Mouse (Mus musculus) MEL (cell line): ENCODE results near the gene Ndc1. TPM values are rescaled to one million over a fixed set of nuclear protein-coding genes. Genes with fewer than 3 reads are reported as not detected.
"Not testable (repeated sequence)": the region's sequence is repeated elsewhere in the genome, so short reads cannot be mapped to it uniquely, and the experiment has no call there.

Source experiments
- DNase-seq: peaks from one replicate; pipeline ENCODE4 v3.0.0; 2011; ENCODE audit warnings: low read depth, low spot score
- H3K27ac ChIP-seq: 2 replicates; pipeline ENCODE4 v1.5.1; 2012; ENCODE audit warnings: low read depth, mild to moderate bottlenecking, control low read depth, low read length, moderate library complexity; ENCODE audit not compliant: control insufficient read depth
- H3K27me3 ChIP-seq, 2 experiments: fragments of 150-350 bp in 1 of 2; sonication (generic) in 1 of 2; 2 replicates each; pipeline ENCODE4 v1.6.1; 2012; ENCODE audit warnings: low read length in 2 of 2, mild to moderate bottlenecking in 2 of 2, improper control_type of control experiment in 1 of 2, moderate library complexity in 1 of 2; ENCODE audit not compliant: insufficient read depth in 2 of 2, control insufficient read depth in 1 of 2
- H3K36me3 ChIP-seq, 2 experiments: 2 replicates each; pipeline ENCODE4 v1.6.1; 2012 to 2014; ENCODE audit warnings: low read length in 2 of 2, improper control_type of control experiment in 1 of 2, inconsistent platforms in 1 of 2, mild to moderate bottlenecking in 1 of 2; ENCODE audit not compliant: insufficient read depth in 2 of 2, control insufficient read depth in 1 of 2
- H3K4me1 ChIP-seq, 2 experiments: fragments of 150-350 bp in 1 of 2; sonication (generic) in 1 of 2; 2 replicates each; pipeline ENCODE4 v1.6.1; 2012; ENCODE audit warnings: low read length in 2 of 2, improper control_type of control experiment in 1 of 2, mild to moderate bottlenecking in 1 of 2; ENCODE audit not compliant: insufficient read depth in 2 of 2, control insufficient read depth in 1 of 2
- H3K4me3 ChIP-seq, 2 experiments: fragments of 150-350 bp in 1 of 2; sonication (generic) in 1 of 2; 2 replicates each; pipeline ENCODE4 v1.5.1; 2012; ENCODE audit warnings: low read depth in 2 of 2, low read length in 2 of 2, mild to moderate bottlenecking in 2 of 2, moderate library complexity in 2 of 2, control low read depth in 1 of 2, improper control_type of control experiment in 1 of 2; ENCODE audit not compliant: control insufficient read depth in 1 of 2, insufficient read depth in 1 of 2
- H3K79me2 ChIP-seq: 2 replicates; pipeline ENCODE4 v1.6.1; 2012; ENCODE audit warnings: mild to moderate bottlenecking, low read length, moderate library complexity; ENCODE audit not compliant: control insufficient read depth, poor library complexity, insufficient read depth
- H3K9ac ChIP-seq: 2 replicates; pipeline ENCODE4 v1.6.1; 2012; ENCODE audit warnings: low read depth, mild to moderate bottlenecking, control low read depth, low read length, moderate library complexity; ENCODE audit not compliant: control insufficient read depth, poor library complexity, severe bottlenecking
- H3K9me3 ChIP-seq: fragments of 150-350 bp; sonication (generic); replicated peaks from 2 replicates; pipeline ENCODE4 v1.6.1; 2012; ENCODE audit warnings: mild to moderate bottlenecking, low read length, improper control_type of control experiment, moderate library complexity; ENCODE audit not compliant: insufficient read depth
- CHD1 ChIP-seq: IDR thresholded peaks from 2 replicates; pipeline ENCODE4 v1.6.1; 2012; ENCODE audit warnings: low read depth, mild to moderate bottlenecking, inconsistent platforms, low read length, improper control_type of control experiment
- ETS1 ChIP-seq: IDR thresholded peaks from 2 replicates; pipeline ENCODE4 v1.6.1; 2012; ENCODE audit warnings: low read depth, mild to moderate bottlenecking, inconsistent platforms, low read length, improper control_type of control experiment, moderate library complexity
- GABPA ChIP-seq: IDR thresholded peaks from 2 replicates; pipeline ENCODE4 v1.6.1; 2012; ENCODE audit warnings: low read depth, mild to moderate bottlenecking, inconsistent platforms, low read length, improper control_type of control experiment, moderate library complexity
- KAT2A ChIP-seq: conservative IDR thresholded peaks from 2 replicates; pipeline ENCODE4 v1.6.1; 2012; ENCODE audit warnings: low read depth, low read length, improper control_type of control experiment, inconsistent platforms
- MAFK ChIP-seq: IDR thresholded peaks from 2 replicates; pipeline ENCODE4 v1.6.1; 2011; ENCODE audit warnings: low read depth, mild to moderate bottlenecking, low read length, improper control_type of control experiment, borderline replicate concordance
- NELFE ChIP-seq: IDR thresholded peaks from 2 replicates; pipeline ENCODE4 v1.6.1; 2011; ENCODE audit warnings: low read depth, low read length, improper control_type of control experiment
- POLR2AphosphoS2 ChIP-seq: IDR thresholded peaks from 2 replicates; pipeline ENCODE4 v1.6.1; 2011; ENCODE audit warnings: low read length, improper control_type of control experiment
- RCOR1 ChIP-seq: IDR thresholded peaks from 2 replicates; pipeline ENCODE4 v1.6.1; 2012; ENCODE audit warnings: low read depth, mild to moderate bottlenecking, inconsistent platforms, low read length, improper control_type of control experiment
- SMC3 ChIP-seq: IDR thresholded peaks from 2 replicates; pipeline ENCODE4 v1.6.1; 2011; ENCODE audit warnings: low read depth, low read length, improper control_type of control experiment
- TAL1 ChIP-seq: IDR thresholded peaks from 2 replicates; pipeline ENCODE4 v1.6.1; 2012; ENCODE audit warnings: mild to moderate bottlenecking, inconsistent platforms, low read length, moderate library complexity, mixed read lengths
- UBTF ChIP-seq: IDR thresholded peaks from 2 replicates; pipeline ENCODE4 v1.6.1; 2012; ENCODE audit warnings: low read depth, mild to moderate bottlenecking, inconsistent platforms, low read length, improper control_type of control experiment, moderate library complexity, borderline replicate concordance; ENCODE audit not compliant: insufficient read depth
- USF1 ChIP-seq: IDR thresholded peaks from 2 replicates; pipeline ENCODE4 v1.6.1; 2014; ENCODE audit warnings: low read depth, mild to moderate bottlenecking, inconsistent platforms, low read length, improper control_type of control experiment, moderate library complexity
- USF2 ChIP-seq, 2 experiments: IDR thresholded peaks; 2 replicates each; pipeline ENCODE4 v1.6.1; 2011 to 2012; ENCODE audit warnings: improper control_type of control experiment in 2 of 2, low read length in 2 of 2, borderline replicate concordance in 1 of 2, inconsistent platforms in 1 of 2, low read depth in 1 of 2, mild to moderate bottlenecking in 1 of 2; ENCODE audit not compliant: insufficient read depth in 1 of 2
- ZKSCAN1 ChIP-seq: IDR thresholded peaks from 2 replicates; pipeline ENCODE4 v1.6.1; 2012; ENCODE audit warnings: low read depth, mild to moderate bottlenecking, inconsistent platforms, low read length, improper control_type of control experiment, moderate library complexity
- ZMIZ1 ChIP-seq: IDR thresholded peaks from 2 replicates; pipeline ENCODE4 v1.6.1; 2012; ENCODE audit warnings: low read depth, mild to moderate bottlenecking, inconsistent platforms, low read length, improper control_type of control experiment, moderate library complexity
- polyA plus RNA-seq, 2 experiments: library from polyadenylated mRNA; stranded (reverse) in 1 of 2; unstranded in 1 of 2; fragments of >175 nt in 1 of 2; fragments of >200 nt in 1 of 2; gene quantifications; 2 replicates each; pipeline versions ENCODE4 v1.2.1 to v1.2.4; 2012; ENCODE audit warnings: low replicate concordance in 2 of 2, low read depth in 1 of 2; ENCODE audit not compliant: insufficient read length in 2 of 2, insufficient read depth in 1 of 2, missing spikeins in 1 of 2
- total RNA-seq: library from RNA; depleted of rRNA; stranded (reverse); fragments of 300-350 nt; gene quantifications from 2 replicates; pipeline ENCODE4 v1.2.3, GENCODE M21; 2012

Gene Ndc1
- total and polyA plus RNA-seq, 3 experiments, result 54.0 to 274 (median 57.2) TPM

GRCm38 (mm10) chr4:107353612-107354011 lies 14.0 kb upstream of the Ndc1 start:
- H3K79me2 ChIP-seq, result no peaks in the 10 kb centered on the region
- no peak for TF ChIP-seq ZMIZ1
- TF ChIP-seq USF1, result no peak
- TF ChIP-seq NELFE, result no peak
- no peak for TF ChIP-seq GABPA
- no peaks in the 10 kb centered on the region for H3K27me3 ChIP-seq
- no peak for DNase-seq
- no peaks in the 10 kb centered on the region for H3K9me3 ChIP-seq
- H3K9ac ChIP-seq, result no peak overlapping the region
- no peak overlapping the region for H3K27ac ChIP-seq
- peaks cover 3 to 6% of the 10 kb centered on the region in 2 experiments; a peak in 2 of 4 replicates for H3K4me1 ChIP-seq
- no peak overlapping the region for H3K4me3 ChIP-seq
- H3K36me3 ChIP-seq, result no peaks in the 10 kb centered on the region

DNA sequence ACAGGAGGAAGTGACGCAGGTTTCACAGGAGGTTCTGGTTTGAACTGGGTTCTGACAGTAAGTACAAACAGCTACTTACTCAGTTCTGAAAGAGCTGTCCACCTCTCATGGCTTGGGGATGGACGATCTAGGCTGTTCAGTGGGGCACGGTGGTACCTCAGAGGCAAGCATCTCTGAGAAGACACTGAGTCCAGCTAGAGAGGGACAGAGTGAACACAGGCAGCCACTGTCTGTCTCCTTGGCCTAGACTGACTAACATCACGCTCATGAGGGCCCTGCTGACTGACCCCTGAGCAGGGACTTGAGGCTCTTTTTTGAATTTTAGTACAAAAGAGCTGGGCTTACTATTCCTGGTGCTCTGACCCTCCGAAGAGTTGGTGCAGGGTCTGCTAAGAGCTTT lies 13.5 kb upstream of the Ndc1 start:
- H3K36me3 ChIP-seq, result no peaks in the 10 kb centered on the region
- DNase-seq, result no peak
- H3K27ac ChIP-seq, result no peak overlapping the region
- no peaks in the 10 kb centered on the region for H3K27me3 ChIP-seq
- H3K79me2 ChIP-seq, result no peaks in the 10 kb centered on the region
- H3K9ac ChIP-seq, result no peak overlapping the region
- no peak for TF ChIP-seq POLR2AphosphoS2
- TF ChIP-seq TAL1, result no peak
- no peak for TF ChIP-seq USF2 (IDR thresholded peaks at IDR 0.05; ENCODE audit: borderline replicate concordance in 1 of 2, insufficient read depth in 1 of 2, low read depth in 1 of 2, low read length in 2 of 2)
- TF ChIP-seq CHD1, result no peak
- no peak for TF ChIP-seq ZMIZ1
- no peak for TF ChIP-seq ZKSCAN1
- TF ChIP-seq SMC3, result no peak
- no peak for TF ChIP-seq ETS1
- TF ChIP-seq RCOR1, result no peak
- no peak for TF ChIP-seq UBTF
- H3K4me3 ChIP-seq, result no peak overlapping the region
- peaks cover 3 to 6% of the 10 kb centered on the region in 2 experiments; a peak in 2 of 4 replicates for H3K4me1 ChIP-seq
- no peaks in the 10 kb centered on the region for H3K9me3 ChIP-seq

DNA sequence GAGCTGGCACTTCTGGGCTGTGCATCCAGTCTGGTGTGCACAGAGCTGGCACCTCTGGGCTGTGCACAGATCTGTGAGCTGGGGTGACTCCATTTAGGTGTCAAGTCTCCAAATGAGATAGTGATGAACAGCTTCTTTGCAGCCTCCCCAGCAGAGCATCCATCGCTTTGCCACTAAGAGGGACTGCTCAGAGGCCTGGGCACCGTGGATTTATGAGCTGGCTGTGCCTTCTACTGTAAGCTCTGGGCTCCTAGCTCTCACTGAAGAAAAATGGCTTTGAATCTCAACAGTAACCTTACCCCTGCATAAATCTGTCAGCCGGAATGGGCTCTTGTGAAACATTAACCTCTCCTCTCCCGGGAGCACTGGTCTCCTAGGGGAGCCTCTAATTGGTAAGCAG lies 13.0 kb upstream of the Ndc1 start:
- no peak for TF ChIP-seq USF2 (IDR thresholded peaks at IDR 0.05; ENCODE audit: borderline replicate concordance in 1 of 2, insufficient read depth in 1 of 2, low read depth in 1 of 2, low read length in 2 of 2)
- TF ChIP-seq MAFK, result no peak
- TF ChIP-seq KAT2A, result no peak
- TF ChIP-seq, all 39 proteins: peak for 0
- DNase-seq, result no peak
- Histone ChIP-seq H3K4me1 (peaks cover 3 to 6% of the 10 kb centered on the region in 2 experiments; a peak in 2 of 4 replicates), H3K27ac (no peak overlapping the region), H3K4me3 (no peak overlapping the region), H3K36me3 (no peaks in the 10 kb centered on the region), H3K27me3 (no peaks in the 10 kb centered on the region), H3K9ac (no peak overlapping the region), H3K79me2 (no peaks in the 10 kb centered on the region), H3K9me3 (no peaks in the 10 kb centered on the region)

- H3K4me1 ChIP-seq, H3K9me3 ChIP-seq, H3K27ac ChIP-seq, H3K9ac ChIP-seq, H3K4me3 ChIP-seq, H3K79me2 ChIP-seq, H3K36me3 ChIP-seq, DNase-seq, H3K27me3 ChIP-seq: not testable (repeated sequence)
Observed at GRCm38 (mm10) chr4:107357172-107357571, 10.4 kb upstream of the Ndc1 start.
